Mouse (Mus musculus): ENCODE measurements around the gene Lrrc46.

The Lrrc46 gene

DNA sequence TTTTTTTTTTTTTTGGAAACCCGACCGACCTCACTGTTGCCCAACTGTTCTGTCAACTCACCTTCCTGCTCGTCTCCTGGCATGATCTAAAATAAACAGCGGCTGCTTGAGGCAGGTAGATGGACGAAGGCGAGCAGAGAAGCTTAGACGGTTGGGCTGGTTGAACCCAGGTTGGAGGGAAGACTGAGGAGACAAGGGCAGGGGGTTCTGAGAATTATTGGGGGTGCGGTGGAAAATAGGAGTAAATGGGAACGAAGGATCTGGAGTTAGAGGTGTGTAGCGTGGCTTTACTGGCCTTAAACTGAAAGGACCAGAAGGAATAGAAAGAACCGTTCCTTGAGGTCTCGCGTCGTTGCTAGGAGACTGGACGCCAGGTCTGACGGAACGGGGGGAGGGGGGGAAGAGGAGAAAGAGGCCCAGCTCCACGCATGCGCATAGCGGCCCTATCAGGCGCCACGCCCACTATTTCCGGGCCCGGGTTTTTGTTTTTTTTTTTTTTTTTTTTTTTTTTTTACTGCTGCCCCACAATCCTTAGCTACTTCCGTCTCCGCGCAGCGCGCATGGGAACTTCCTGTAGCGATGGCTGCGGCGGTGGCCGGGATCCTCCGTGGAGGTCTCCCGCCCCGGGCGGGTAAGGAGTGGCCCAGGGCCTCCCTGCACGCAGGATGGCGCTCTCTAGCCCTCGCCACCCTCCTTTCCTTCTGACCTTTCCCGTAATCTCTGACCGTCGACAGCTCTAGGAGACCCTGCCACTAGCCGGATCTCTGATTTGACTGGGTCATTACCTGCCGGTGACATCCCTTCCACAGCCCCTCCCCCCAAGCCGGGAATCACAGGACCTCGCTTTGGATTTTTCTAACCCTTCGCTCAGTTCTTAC lies at the start of gene Lrrc46, which contains the start of gene Mrpl10:
TSS of gene Lrrc46 (minus strand) at position 386 of the 878 bp plus-strand sequence.
TSS of gene Mrpl10 (plus strand) at position 539 of the 878 bp plus-strand sequence.
- peak; percentile 92 for DNase-seq

DNA sequence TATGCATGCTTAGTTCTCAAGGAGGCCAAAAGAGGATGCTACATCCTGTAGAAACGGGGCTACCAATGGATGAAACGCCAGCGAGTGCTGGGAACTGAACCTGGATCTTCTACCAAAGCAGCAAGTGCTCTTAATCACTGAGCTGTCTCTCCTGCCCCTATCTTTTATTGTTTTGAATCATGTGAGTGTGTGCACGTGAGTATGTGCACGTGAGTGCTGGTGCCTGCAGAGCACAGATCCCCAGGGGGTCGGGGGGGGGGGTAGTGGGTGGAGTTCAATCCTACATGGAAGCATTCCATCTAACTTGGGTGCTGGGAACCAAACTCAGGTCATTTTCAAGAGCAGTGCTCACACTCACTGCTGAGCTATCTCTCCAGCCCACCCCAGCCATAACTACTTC lies 45.2 kb upstream of the Lrrc46 start:
- DNase-seq, result no peak

DNA sequence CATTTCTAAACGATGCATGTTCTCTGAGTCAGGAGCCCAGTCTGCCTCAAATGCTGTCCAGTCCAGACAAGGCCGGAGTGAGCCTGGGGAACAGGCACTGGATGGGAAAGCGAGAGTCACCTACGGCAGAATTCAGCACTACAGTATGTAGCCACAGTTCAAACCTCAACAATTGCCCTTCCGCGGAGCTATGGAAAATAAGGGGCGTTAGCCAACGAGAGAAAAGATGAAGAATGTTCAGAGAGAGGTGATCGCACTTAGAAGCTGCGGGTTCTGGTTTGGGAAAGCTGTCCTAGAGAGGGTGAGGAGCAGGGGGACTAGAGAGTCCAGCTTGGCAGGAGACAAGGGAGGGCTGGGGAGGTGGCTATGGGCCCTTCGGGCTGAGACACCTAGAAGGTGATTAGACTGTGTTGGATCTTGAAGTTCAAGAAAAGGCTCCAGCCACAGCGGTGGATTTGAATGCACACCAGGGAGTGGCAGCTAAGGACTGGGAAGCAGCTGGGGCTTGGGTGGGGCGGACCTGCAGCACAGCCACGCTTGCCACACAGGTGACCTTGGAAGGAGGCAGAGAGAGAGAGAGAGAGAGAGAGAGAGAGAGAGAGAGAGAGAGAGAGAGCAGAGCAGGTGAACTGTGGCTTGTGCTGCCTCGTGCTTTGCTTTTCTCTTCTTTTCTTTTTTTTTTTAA lies 43.8 kb upstream of the Lrrc46 start:
- DNase-seq, result no peak

DNA sequence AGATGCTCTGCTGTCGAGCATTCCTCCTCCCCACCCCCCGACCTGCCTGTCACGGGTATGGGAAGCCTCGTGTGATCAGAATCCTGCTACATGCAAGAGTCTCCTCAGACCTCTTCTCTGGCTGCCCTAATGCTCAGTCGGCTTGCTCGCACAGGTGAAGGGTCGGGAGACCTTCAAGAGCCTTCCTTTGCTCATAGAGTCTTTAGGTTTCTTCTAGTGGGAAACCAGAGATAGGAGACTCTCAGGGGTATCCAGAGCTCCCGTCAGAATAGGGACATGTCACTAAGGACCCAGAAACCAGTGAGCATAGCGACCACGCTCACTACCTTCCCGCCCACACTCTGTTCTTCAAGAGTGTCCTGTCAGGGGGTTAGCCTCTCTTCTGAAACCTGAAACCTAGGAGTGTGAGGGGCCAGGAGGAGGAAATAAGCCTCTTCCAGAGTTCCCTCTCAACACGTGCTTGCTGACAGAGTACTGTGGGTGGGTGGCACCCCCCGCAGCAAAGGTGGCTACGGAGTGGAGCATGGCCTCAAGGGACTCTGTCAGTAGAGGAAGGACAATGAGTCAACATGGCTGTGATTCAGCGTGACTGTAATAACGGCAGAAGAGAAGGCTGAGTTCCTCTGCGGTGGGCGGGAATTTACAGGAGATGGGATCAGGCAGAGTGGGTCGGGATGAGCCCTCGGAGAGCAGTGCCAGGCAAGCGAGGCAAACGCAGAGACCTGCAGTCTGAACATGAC lies 42.4 kb upstream of the Lrrc46 start:
- DNase-seq, result peak; percentile 34 to 35

DNA sequence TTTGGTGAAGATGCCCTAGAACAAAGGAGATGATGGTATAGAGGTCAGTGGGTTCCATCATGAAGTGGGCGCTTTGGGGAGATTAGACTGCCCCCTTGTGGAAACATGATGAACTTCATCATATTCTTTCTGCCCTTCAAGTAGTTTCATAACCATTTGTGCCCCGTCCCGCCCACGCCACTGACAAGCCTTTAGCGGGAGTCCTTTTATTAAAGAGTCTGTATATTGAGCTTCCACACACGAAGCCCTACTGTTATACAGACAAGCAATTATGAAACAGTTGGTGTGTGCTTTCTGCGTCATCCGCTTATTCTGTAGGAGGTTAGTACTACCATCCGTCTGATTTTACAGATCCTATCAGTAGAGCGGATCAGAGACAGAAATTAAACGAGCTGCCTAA lies 41.8 kb upstream of the Lrrc46 start:
- DNase-seq, result peak; percentile 73 to 76

DNA sequence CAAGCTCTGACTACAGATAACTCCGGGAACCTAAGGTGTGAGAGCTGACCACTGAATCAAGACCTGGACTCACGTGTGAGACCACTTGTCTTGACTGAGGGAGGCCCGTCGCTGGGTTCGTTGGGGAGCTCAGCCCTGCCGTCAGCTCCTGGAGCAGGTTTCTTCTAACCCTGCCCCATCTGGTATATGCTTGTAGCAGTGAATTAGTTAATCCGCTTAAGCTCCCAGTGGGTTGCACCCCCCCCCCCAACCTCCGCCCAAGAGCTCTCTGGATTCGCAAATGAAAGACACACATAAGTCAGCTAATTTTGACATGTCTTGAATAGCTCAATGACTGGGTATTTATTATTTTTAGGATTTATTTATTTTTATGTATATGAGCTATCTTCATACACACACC lies 39.1 kb upstream of the Lrrc46 start:
- DNase-seq, result no peak

DNA sequence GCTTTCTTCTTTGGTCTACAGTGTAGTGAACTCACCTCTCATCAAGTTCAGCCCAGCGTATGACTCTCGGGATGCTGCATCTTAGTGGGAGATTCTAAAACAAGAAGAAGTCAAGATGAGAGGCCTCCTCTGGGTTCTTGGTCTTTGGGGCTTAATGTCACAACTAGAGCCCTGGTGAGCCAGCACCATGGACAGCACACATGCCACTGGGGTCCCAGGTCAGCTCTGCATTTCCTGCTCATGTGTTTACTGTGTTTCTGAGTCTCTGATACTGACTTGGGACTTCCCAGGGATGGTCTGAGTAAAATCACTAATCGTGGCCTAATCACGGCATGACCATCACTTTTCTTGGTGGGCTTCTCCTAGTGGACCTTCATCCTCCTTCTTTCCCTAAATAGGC lies 37.5 kb upstream of the Lrrc46 start:
- DNase-seq, result peak; percentile 15 to 16

DNA sequence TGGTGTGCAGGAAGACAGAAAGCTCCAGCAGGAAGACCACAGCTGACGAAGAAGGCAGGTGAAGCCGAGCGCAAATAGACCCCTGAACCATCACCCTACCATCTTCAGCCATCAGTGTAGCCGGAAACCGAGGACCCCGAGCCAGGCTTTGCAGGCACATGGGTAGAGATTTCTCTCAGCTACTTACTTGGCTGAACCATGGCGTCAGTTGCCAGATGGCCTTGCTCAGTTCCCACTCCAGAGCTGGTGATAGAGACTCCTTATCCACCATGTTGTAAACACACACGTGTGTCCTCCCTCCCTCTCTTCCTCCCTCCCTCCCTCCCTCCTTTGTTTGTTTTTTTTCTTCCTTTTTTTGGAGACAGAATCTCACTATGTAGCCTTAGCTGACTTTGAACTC lies 33.0 kb upstream of the Lrrc46 start:
- DNase-seq, result no peak

DNA sequence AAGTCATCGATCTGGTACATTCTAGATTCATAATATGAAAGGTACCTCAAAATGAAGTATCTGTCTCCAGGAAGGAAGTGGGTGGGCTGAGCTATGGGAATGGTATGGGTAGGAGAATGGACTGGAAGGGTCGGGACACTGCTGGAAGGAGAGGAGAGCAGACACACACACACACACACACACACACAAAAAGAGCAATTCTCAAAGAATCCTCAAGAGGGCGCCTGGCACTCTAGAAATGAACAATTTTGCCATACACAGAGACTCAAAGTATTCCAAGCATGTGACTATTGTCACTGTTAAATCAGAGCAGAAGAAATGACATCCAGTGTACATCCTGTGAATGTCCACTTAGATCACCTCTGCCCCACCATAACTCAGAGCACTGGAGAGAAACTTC lies 31.3 kb upstream of the Lrrc46 start:
- DNase-seq, result peak; percentile 46 to 52

DNA sequence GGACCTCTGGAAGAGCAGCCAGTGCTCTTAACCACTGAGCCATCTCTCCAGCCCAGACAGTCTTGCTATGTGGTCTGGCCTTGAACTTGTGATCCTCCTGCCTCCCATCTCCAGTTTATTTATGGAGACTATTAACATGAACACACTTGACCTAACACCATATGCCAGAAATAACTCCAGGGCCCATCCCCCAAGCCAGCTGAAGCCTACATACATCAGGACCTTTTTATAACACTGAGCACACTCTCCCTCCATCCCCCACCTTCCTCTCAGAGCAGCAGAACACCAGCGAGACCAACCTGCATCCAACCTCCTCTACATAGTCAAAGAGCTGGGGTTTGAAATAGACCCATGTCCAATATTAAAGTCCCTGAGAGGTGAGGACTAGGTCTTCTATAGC lies 29.9 kb upstream of the Lrrc46 start:
- DNase-seq, result no peak

DNA sequence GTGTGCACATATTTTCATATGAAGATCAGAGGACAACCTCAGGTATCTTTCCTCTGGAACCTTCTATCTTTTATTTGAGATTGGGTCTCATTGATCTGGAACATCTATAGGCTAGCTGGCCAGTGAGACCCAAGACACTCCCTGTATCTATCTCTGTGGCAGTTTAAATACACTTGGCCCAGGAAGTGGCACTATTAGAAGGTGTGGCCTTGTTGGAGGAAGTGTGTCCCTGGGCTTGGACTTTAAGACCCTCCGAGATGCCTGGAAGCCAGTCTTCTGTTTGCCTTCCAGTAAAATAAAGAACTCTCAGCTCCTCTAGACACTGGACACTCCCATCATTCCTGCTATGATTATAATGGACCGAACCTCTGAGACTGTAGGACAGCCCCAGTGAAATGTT lies 28.6 kb upstream of the Lrrc46 start:
- DNase-seq, result no peak

DNA sequence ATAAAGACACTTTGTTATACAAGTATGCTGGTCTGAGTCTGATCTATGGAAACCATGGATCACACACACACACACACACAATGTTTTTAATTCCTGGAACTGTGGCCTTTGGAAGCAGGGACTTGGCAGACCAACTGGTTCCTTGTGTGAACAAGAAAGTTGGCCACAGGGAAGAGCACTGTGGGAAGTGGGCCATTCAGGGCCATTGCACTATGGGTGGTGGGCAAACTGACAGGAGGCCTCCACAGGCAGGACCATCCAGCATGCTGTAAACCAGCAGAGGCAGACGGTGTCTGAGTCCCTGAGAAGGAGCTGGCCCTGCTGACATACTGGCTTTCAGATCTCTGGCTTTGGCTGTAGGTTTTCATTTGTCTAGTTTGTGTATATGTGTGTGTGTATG lies 28.1 kb upstream of the Lrrc46 start:
- no peak for DNase-seq

DNA sequence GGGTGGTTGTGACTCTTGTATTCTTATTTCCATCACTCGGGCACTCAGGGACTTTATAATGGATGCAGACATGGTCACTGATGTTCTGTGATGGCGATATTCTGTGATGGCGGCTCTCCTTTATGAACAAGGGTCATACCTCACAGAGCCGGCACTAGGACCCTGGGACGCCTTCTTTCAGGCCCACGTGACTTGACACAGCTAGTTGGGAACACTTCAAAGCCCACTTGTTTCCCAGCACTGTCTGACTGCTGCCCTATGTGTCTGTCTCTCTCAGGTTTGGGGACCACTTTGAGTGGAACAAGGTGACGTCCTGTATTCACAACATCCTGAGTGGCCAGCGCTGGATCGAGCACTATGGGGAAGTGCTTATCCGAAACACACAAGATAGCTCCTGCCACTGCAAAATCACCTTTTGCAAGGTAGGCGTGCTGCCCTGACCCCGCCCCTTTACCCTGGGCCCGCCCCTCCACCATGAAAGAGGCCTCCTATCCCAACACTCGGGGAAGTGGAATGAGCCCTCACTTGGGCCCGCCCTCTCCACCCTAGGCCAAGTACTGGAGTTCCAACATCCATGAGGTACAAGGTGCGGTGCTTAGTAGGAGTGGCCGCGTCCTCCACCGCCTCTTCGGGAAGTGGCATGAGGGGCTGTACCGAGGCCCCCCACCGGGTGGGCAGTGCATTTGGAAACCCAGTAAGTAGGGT lies 25.6 kb upstream of the Lrrc46 start:
- DNase-seq, result no peak

DNA sequence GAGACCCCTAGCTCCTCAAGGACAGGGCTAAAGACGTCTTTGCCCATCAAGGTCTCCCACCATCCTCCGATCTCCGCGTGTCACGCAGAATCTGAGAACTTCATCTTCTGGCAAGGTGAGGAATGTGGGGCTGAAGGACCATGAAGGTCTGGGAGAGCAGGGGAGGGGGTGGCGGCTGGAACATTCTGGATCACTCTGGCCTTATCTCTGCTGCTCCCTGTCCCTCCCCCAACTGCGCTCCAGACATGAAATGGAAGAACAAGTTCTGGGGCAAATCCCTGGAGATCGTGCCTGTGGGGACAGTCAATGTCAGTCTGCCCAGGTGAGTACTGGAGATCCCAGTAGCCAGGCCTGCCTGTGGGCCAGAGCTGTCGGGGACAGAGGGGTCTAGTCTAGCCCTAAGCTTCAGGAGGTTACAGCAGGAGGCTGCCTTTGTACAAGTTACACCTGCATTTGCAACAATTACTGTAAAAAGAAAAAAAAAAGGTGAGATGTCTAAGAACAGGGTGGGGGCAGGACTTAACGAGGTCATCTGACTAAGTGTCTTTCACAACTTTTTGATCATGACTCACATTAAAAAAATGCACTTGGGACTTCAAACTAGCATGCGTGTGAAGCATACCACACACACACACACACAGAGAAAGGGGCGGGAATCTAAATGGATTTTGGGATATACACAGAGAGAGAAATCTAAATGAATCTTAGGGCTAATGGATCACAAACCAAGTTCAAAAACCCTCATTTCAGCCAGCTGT lies 24.5 kb upstream of the Lrrc46 start:
- DNase-seq, result no peak

DNA sequence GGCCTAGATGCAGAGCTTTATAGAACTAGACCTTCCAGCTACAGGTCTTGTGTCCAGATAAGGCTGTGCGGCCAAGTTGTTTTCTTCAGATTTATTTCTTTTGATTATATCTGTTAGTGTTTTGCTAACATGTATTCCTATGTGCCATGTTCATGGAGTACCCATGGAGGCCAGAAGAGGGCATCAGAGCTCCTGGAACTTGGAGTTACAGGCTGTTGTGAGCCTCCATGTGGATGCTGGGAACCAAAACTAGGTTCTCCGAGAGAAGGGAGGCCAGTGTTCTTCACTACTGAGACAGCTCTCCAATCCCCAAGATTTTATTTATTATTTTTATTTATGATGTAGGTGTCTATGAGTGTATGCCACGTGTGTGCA lies 22.7 kb upstream of the Lrrc46 start:
- peak; percentile 17 to 24 for DNase-seq

DNA sequence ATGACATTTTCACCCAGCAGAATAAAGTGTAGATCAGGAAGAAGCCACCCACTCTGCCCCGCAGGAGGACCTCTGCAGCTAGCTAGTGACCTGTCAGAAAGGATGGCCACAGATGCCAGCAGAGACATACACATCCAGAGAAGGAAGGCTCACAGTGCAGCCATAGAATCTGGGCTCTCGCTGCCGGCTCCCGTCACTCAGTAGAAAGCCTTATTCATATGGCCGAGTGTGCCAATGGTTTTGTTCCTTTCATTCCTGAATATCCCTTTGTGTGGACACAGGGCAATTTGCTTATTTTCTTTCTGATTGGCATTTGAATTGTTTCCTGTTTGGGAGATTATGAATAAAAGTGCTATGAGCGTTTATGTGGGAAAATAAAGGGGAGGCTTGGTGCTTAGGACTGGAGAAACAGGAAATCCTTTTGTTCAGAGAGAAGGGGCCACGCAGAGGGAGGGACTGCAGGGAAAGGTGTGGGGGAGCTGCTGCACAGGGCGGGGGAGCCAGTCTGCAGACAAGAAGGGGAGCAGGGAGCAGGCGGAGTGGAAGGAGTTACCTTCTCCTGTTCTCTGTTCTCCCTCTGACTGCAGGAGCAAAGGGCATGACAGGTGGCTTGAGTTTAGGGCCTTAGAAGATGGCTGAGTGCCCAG lies 22.2 kb upstream of the Lrrc46 start:
- no peak for DNase-seq

DNA sequence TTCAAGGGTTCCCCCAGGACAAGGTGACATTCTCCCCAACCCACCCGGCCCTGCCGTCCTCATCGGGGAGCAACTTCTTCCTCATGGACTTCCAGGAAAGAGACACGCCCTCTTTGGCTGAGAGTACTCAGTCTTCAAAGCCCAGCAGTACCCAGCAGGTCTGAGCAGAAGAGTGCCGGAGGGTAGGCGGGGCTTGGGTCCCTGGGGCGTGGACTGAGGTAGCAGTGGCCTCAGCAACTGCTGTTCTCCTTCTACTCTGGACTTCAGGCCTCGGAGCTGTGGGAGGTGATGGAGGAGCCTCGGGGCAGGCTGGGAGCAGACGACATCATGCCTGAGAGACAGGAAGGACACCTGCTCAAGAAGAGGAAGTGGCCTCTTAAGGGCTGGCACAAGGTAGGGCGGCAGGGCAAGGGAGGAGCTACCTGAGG lies 11.0 kb upstream of the Lrrc46 start:
- peak; percentile 46 to 50 for DNase-seq

DNA sequence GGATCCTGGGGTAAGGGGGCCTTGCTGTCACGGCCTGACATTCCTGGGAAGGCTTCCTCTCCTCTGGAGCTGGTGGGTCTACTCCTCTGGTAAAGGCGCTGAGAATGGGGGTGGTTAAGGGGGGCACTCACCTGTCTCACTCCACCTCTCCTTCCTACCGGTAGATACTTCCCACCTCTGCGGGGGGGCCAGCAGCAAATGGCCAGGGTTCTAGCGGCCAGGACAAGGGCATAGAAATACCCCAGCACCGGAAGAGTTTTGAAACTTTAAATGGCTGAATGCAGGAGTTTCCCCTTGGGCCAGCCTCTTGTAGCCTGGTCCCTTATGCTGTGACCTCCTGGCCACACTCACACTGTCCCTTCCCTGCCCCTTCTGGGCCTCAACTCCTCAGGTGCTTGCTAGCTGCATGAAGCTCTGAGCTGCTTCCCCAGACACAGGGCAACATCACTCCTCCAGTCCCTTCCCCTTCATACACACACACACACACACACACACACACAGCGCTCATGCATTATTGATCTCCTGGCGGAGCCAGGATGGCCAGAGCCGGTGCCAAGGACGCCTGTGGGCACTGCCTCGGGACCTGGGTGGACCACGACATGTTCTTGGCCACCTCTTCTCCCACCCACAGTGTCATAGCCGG lies 9.9 kb upstream of the Lrrc46 start:
- peak in 1 of 2 experiments; percentile 5 for DNase-seq

DNA sequence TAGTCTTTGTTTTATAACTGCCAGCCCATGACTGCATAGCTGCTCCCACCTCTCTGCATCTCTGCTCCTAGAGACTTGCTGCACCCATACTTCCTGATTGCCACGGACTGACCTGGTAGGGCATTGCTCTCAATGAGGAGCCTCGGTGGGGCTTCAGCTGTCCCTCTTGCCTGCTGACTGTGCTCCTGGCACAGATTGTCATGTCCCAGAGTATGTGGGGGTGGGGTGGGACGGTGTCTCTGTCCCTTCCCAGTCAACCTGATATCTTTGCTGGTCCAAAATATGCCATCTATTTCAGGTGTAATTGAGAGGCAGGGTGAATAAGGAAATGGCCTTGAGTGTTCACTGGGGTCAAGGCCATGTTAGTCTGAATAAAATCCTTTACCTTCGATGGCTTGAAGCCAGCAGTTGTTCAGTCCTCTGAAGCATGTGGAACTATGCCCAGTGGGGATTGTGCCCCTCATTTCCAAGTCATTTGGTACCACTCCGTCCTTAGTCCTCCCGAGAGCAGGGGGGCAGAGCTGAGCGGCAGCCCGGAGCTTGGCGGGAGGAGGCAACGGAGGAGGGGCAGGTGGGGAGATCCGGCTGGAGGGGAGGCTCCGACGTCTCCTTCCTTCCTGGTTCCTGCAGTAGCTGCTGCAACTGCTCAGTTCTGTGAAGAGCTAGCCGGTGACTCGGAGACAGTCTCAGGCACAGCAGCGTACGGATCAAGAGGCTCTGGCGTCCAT lies 9.2 kb upstream of the Lrrc46 start, which contains the start of gene Osbpl7:
TSS of gene Osbpl7 (plus strand) at position 413 of the 728 bp plus-strand sequence.
- peak; percentile 65 to 66 for DNase-seq

DNA sequence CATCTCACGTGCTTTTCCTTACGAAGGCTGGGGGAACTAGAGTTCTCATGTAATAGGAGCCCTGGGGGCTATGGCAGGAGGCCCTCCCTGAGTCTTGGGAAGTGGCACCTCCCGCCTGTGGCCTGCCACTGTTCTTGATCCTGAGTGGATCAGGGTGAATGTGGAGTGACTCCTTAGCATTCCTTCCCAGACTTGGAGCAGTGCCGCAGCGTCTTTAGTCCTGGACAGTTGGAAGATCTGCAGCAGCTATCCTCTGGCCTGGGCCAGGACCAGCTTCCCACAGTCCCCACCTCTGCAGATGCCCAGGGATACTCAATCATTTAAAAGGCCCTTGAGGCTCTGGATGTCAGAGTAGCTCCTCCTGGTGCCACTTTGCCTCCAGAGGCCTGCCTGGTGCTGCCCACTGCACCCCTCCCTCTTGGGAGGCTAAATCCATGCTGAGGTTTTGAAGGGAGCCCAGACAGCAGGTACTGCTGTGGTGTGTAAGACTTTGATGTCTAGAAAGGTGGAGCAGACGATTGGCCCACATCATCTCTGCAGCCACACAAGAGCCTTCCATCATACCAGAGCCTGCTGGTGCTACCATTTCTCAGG lies 8.4 kb upstream of the Lrrc46 start:
- no peak for DNase-seq
